Mouse (Mus musculus): ENCODE data around the gene Sox11.

DNA sequence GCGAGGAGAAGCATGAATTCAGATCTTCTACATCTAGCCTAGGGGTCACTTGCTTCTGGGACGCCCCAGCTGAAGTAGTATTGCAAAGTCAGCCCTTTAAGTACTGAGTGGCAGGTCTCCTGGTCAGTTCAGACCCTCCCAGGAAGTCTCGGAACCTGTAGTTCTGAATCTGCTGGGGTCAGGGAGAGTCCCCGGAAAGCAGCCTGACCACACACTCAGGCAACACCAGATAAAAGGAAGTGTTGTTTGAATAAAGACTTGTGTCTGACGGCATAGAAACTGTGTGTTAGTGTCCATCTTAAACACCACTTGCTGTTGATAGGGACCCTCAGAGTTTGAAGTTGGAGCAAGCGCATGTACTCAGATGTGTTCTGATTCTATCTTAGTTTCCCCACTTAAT lies 39.2 kb downstream of the Sox11 start:
- TF ChIP-seq TAL1 (IDR thresholded peaks at IDR 0.05; ENCODE audit: low read length) (no peak), GATA1 (IDR thresholded peaks at IDR 0.05; ENCODE audit: low read length) (no peak)

Measured in erythroblast, embryonic 14.5 days (primary cell).